Mouse (Mus musculus): ENCODE results near the gene Fzd10. TPM values are rescaled to one million over a fixed set of nuclear protein-coding genes. Genes with fewer than 3 reads are reported as not detected.

Gene Fzd10
- polyA plus RNA-seq, 1 experiment, result not detected

GRCm38 (mm10) chr5:128597381-128597780 is 3.3 kb upstream of the Fzd10 start:
- Histone ChIP-seq H3ac (ENCODE audit: control insufficient read depth, insufficient read length, low read depth) (no peak overlapping the region), H3K27me3 (ENCODE audit: control insufficient read depth, insufficient read depth, insufficient read length) (no peaks in the 10 kb centered on the region), H3K4me3 (ENCODE audit: insufficient read depth, poor library complexity, severe bottlenecking) (no peak overlapping the region), H3K36me3 (ENCODE audit: control insufficient read depth, insufficient read depth) (no peaks in the 10 kb centered on the region), H3K79me2 (ENCODE audit: control insufficient read depth, insufficient read depth) (no peaks in the 10 kb centered on the region), H3K79me3 (ENCODE audit: low read depth) (no peaks in the 10 kb centered on the region)
- TF ChIP-seq USF1 (IDR thresholded peaks at IDR 0.05; ENCODE audit: low read depth), result no peak

DNA sequence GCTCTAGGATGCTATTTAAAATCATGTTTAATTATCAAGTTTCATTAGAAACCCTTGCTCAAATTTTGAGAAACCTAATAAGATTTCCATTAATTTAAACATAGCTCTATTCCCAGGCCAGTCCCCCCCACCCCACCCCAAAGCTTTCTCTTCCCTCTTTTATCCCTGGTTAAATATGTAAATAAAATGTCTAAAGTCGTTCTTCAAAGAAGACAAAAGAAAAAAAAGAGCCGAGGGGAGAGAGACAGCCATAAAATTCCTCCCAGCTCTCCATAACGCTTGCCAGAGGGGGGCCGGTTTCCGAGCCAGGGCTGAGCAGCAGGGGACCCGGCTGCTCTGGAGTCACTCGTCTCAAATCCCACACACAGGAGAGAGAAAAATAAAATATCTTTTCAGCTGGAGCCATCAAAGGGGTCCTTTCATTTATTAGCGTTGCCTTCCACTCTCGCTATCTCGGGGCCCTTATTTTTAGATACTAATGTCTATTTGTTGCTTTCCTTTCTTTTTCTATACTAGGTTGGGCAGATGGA is 2.4 kb upstream of the Fzd10 start:
- no peak for TF ChIP-seq USF1 (IDR thresholded peaks at IDR 0.05; ENCODE audit: low read depth)
- no peak for TF ChIP-seq MYOD1 (IDR thresholded peaks at IDR 0.05; ENCODE audit: control insufficient read depth, insufficient read length, low read depth)
- TF ChIP-seq CTCF (IDR thresholded peaks at IDR 0.05; ENCODE audit: control insufficient read depth, insufficient read depth, insufficient read length), result no peak
- no peak for TF ChIP-seq FOSL1 (IDR thresholded peaks at IDR 0.05; ENCODE audit: insufficient read depth, low read length, poor library complexity, severe bottlenecking)
- TF ChIP-seq MAX (IDR thresholded peaks at IDR 0.05), result no peak
- TF ChIP-seq MYOG (IDR thresholded peaks at IDR 0.05; ENCODE audit: control insufficient read depth, extremely low read depth, insufficient read length), result no peak
- no peak for TF ChIP-seq CEBPB (IDR thresholded peaks at IDR 0.05; ENCODE audit: low read depth)
- Histone ChIP-seq H3K4me3 (ENCODE audit: insufficient read depth, poor library complexity, severe bottlenecking) (no peak overlapping the region), H3K79me3 (ENCODE audit: low read depth) (no peaks in the 10 kb centered on the region), H3K36me3 (ENCODE audit: control insufficient read depth, insufficient read depth) (no peaks in the 10 kb centered on the region), H3ac (ENCODE audit: control insufficient read depth, insufficient read length, low read depth) (no peak overlapping the region), H3K27me3 (ENCODE audit: control insufficient read depth, insufficient read depth, insufficient read length) (no peaks in the 10 kb centered on the region), H3K79me2 (ENCODE audit: control insufficient read depth, insufficient read depth) (no peaks in the 10 kb centered on the region)

DNA sequence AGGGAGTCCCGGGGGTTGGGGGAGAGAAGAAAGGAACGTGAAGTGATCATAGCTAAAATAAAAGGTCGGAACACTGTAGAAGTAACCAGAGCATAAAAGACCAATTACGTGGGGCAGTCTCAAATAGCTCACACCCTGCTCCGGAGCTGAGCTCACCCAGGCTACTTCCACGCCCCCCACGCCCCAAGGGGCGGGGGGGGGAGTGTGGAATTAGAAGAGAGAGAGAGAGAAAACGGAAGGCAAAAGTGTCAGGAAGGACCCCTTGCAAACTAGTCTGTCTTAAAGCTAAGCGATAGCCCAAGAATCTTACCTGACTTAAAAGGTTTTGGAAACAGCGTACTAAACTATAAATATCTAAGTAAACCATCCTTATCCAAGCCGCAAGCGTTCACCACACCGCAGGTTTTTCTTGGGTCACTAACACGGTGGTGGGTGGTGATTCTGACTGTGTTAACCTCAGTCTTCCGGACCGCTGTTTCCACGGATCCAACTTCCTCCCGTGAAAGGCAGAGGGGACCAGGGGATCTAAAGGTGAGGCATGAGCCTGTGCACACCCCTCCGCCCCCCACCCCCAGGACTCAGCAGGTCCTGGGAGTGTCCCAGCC is 1.8 kb upstream of the Fzd10 start:
- Histone ChIP-seq H3K4me3 (ENCODE audit: insufficient read depth, poor library complexity, severe bottlenecking) (no peak overlapping the region), H3K79me2 (ENCODE audit: control insufficient read depth, insufficient read depth) (no peaks in the 10 kb centered on the region), H3K79me3 (ENCODE audit: low read depth) (no peaks in the 10 kb centered on the region), H3ac (ENCODE audit: control insufficient read depth, insufficient read length, low read depth) (no peak overlapping the region), H3K36me3 (ENCODE audit: control insufficient read depth, insufficient read depth) (no peaks in the 10 kb centered on the region), H3K27me3 (ENCODE audit: control insufficient read depth, insufficient read depth, insufficient read length) (no peaks in the 10 kb centered on the region)
- TF ChIP-seq MYOD1 (IDR thresholded peaks at IDR 0.05; ENCODE audit: control insufficient read depth, insufficient read length, low read depth), result no peak
- TF ChIP-seq MAX (IDR thresholded peaks at IDR 0.05), result no peak
- no peak for TF ChIP-seq MYOG (IDR thresholded peaks at IDR 0.05; ENCODE audit: control insufficient read depth, extremely low read depth, insufficient read length)
- TF ChIP-seq USF1 (IDR thresholded peaks at IDR 0.05; ENCODE audit: low read depth), result no peak
- no peak for TF ChIP-seq FOSL1 (IDR thresholded peaks at IDR 0.05; ENCODE audit: insufficient read depth, low read length, poor library complexity, severe bottlenecking)
- no peak for TF ChIP-seq CTCF (IDR thresholded peaks at IDR 0.05; ENCODE audit: control insufficient read depth, insufficient read depth, insufficient read length)
- TF ChIP-seq CEBPB (IDR thresholded peaks at IDR 0.05; ENCODE audit: low read depth), result no peak

DNA sequence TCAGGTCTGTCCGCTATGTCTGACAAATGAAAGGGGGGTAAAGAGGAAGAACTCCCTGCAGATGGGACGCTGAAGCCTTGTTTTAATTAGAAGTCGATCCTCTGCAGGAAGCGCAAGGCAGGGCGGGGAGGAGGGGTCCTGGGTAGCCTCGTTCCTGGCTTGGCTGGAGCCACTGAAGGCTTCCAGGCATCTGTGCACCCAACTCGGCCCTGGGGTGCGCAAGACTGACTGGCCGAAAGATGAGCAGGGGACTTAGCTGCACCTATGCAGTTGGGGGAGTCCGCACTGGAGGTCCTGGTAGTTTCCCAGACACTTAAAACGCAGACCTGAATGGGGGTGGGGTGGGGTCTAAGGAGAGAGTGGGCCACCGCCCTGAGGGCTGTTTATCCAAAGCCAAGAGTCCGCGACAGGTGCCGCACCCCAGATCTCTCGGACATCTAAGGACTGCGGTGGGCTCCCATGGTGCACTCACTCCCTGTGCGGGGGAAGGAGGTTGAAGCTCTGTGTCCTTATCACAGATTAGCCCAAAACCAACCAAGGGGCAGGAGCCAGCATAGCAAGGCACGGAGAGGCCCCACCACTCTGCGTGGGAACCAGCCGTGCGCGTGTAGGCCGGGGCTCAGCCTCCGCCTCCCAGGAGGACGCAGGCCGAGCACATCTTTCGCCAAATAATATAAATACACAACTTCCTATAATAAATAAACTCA is 1.1 kb upstream of the Fzd10 start:
- no peak overlapping the region for H3K4me3 ChIP-seq (ENCODE audit: insufficient read depth, poor library complexity, severe bottlenecking)
- H3K79me3 ChIP-seq (ENCODE audit: low read depth), result no peaks in the 10 kb centered on the region
- no peaks in the 10 kb centered on the region for H3K27me3 ChIP-seq (ENCODE audit: control insufficient read depth, insufficient read depth, insufficient read length)
- no peaks in the 10 kb centered on the region for H3K36me3 ChIP-seq (ENCODE audit: control insufficient read depth, insufficient read depth)
- H3ac ChIP-seq (ENCODE audit: control insufficient read depth, insufficient read length, low read depth), result no peak overlapping the region
- TF ChIP-seq USF1 (IDR thresholded peaks at IDR 0.05; ENCODE audit: low read depth) (no peak), CEBPB (IDR thresholded peaks at IDR 0.05; ENCODE audit: low read depth) (no peak), MYOG (IDR thresholded peaks at IDR 0.05; ENCODE audit: control insufficient read depth, extremely low read depth, insufficient read length) (no peak), MYOD1 (IDR thresholded peaks at IDR 0.05; ENCODE audit: control insufficient read depth, insufficient read length, low read depth) (no peak), CTCF (IDR thresholded peaks at IDR 0.05; ENCODE audit: control insufficient read depth, insufficient read depth, insufficient read length) (no peak)
- no peaks in the 10 kb centered on the region for H3K79me2 ChIP-seq (ENCODE audit: control insufficient read depth, insufficient read depth)

GRCm38 (mm10) chr5:128601036-128602019 is 684 bp downstream of the Fzd10 start:
- Histone ChIP-seq H3K79me3 (ENCODE audit: low read depth) (no peaks in the 10 kb centered on the region), H3ac (ENCODE audit: control insufficient read depth, insufficient read length, low read depth) (no peak overlapping the region), H3K79me2 (ENCODE audit: control insufficient read depth, insufficient read depth) (no peaks in the 10 kb centered on the region), H3K36me3 (ENCODE audit: control insufficient read depth, insufficient read depth) (no peaks in the 10 kb centered on the region), H3K27me3 (ENCODE audit: control insufficient read depth, insufficient read depth, insufficient read length) (no peaks in the 10 kb centered on the region), H3K4me3 (ENCODE audit: insufficient read depth, poor library complexity, severe bottlenecking) (no peak overlapping the region)
- TF ChIP-seq USF1 (IDR thresholded peaks at IDR 0.05; ENCODE audit: low read depth), result no peak
- TF ChIP-seq MYOG (IDR thresholded peaks at IDR 0.05; ENCODE audit: control insufficient read depth, extremely low read depth, insufficient read length), result no peak
- TF ChIP-seq FOSL1 (IDR thresholded peaks at IDR 0.05; ENCODE audit: insufficient read depth, low read length, poor library complexity, severe bottlenecking), result no peak
- TF ChIP-seq CTCF (IDR thresholded peaks at IDR 0.05; ENCODE audit: control insufficient read depth, insufficient read depth, insufficient read length), result no peak
- no peak for TF ChIP-seq MAX (IDR thresholded peaks at IDR 0.05)
- TF ChIP-seq CEBPB (IDR thresholded peaks at IDR 0.05; ENCODE audit: low read depth), result no peak
- no peak for TF ChIP-seq MYOD1 (IDR thresholded peaks at IDR 0.05; ENCODE audit: control insufficient read depth, insufficient read length, low read depth)
